Comparison of ENCODE assay signal across 18 mouse cellular contexts in the genomic region with DNA sequence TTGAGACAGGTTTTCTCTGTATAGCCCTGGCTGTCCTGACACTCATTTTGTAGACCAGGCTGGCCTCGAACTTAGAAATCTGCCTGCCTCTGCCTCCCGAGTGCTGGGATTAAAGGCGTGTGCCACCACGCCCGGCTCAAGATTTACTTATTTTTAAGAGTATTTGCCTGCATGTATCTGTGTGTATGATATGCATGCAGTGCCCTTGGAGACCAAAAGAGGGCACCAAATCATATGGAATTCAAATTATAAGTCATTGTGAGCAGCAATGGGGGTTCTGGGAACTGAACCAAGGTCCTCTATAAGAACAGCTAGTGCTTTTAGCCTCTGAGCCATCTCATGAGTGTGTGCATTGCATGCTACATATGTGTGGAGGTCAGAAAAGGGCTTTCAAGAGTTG. TPM values are rescaled to one million over a fixed set of nuclear protein-coding genes. Genes with fewer than 3 reads are reported as not detected.
DNase-seq lines count a peak whose midpoint lies in the region; ATAC-seq and TF ChIP-seq lines count a peak whose summit lies in the region.
"Had no signal": no experiment of that assay in that cellular context is flagged by ENCODE, and none has a peak within 500 bp of the region (broad histone marks: within the 10 kb centered on the region; RNA-seq: fewer than 3 reads in every experiment).

No protein-coding gene starts in this region.

- H3K4me3 ChIP-seq in intestine, postnatal 0 days (ENCODE audit: low read depth, low read length), result no peak overlapping the region
- no peak overlapping the region for H3K4me3 ChIP-seq in intestine, embryonic 16.5 days (ENCODE audit: low read length)
- H3K4me3 ChIP-seq in midbrain, postnatal 0 days (ENCODE audit: low read depth, low read length), result no peak overlapping the region
- no peak overlapping the region for H3K4me3 ChIP-seq in midbrain, embryonic 15.5 days
- H3K4me3 ChIP-seq: heart, embryonic 12.5 days; hindbrain, embryonic 10.5 days; limb, embryonic 13.5 days; midbrain, embryonic 13.5 days had no signal

- TF ChIP-seq CTCF in intestine, postnatal 0 days (IDR thresholded peaks at IDR 0.05; ENCODE audit: low read depth), result peak; percentile 28; the same call in 1 of the 2 replicates
- TF ChIP-seq CTCF in midbrain, postnatal 0 days (IDR thresholded peaks at IDR 0.05), result peak; percentile 31

- no peak for ATAC-seq in intestine, postnatal 0 days
- ATAC-seq in intestine, embryonic 16.5 days, result no peak
- no peak for ATAC-seq in midbrain, postnatal 0 days (ENCODE audit: low FRiP score)
- ATAC-seq in midbrain, embryonic 15.5 days (replicated peaks), result no peak
- ATAC-seq: forebrain, embryonic 14.5 days; midbrain, embryonic 13.5 days had no signal

- H3K27ac ChIP-seq in intestine, postnatal 0 days (ENCODE audit: low read depth, low read length), result no peak overlapping the region
- H3K27ac ChIP-seq in intestine, embryonic 16.5 days (ENCODE audit: low read length), result no peak overlapping the region
- H3K27ac ChIP-seq in midbrain, postnatal 0 days (ENCODE audit: low read depth, low read length), result no peak overlapping the region
- no peak overlapping the region for H3K27ac ChIP-seq in midbrain, embryonic 15.5 days
- H3K27ac ChIP-seq: hindbrain, embryonic 10.5 days; limb, embryonic 13.5 days; midbrain, embryonic 13.5 days had no signal

- no peak overlapping the region for H3K9ac ChIP-seq in intestine, postnatal 0 days (ENCODE audit: low read depth, low read length)
- H3K9ac ChIP-seq in intestine, embryonic 16.5 days (ENCODE audit: low read depth, low read length), result no peak overlapping the region
- no peak overlapping the region for H3K9ac ChIP-seq in midbrain, postnatal 0 days (replicated peaks; ENCODE audit: low read length, poor library complexity, severe bottlenecking)
- no peak overlapping the region for H3K9ac ChIP-seq in midbrain, embryonic 15.5 days
- H3K9ac ChIP-seq: heart, embryonic 12.5 days; limb, embryonic 13.5 days; midbrain, embryonic 13.5 days had no signal

- H3K27me3 ChIP-seq in intestine, postnatal 0 days (replicated peaks; ENCODE audit: control insufficient read depth, insufficient read depth, low read length), result no peaks in the 10 kb centered on the region
- H3K27me3 ChIP-seq in intestine, embryonic 16.5 days (replicated peaks; ENCODE audit: control insufficient read depth, insufficient read depth, low read length), result no peaks in the 10 kb centered on the region
- H3K27me3 ChIP-seq in midbrain, postnatal 0 days (ENCODE audit: insufficient read depth, low read length), result no peaks in the 10 kb centered on the region
- no peaks in the 10 kb centered on the region for H3K27me3 ChIP-seq in midbrain, embryonic 15.5 days (replicated peaks)
- H3K27me3 ChIP-seq: heart, embryonic 12.5 days; limb, embryonic 13.5 days; midbrain, embryonic 13.5 days had no signal

- no peak for DNase-seq in midbrain, postnatal 0 days (ENCODE audit: low spot score)
- peak; percentile 60 for DNase-seq in R1 (ENCODE audit: low read depth, low spot score)
- DNase-seq in adrenal gland, adult 18-20 months (ENCODE audit: low spot score in 2 of 2), result no peak
- DNase-seq in adrenal gland, adult 2 months, result no peak
- DNase-seq: adrenal gland, postnatal 14 days; cerebellum, adult 11-12 months; cerebellum, postnatal 36 days; kidney, postnatal 10 days; lung, adult 18-20 months; thymus, adult 18-20 months had no signal

- no peak overlapping the region for H3K4me2 ChIP-seq in intestine, postnatal 0 days (replicated peaks; ENCODE audit: low read depth)
- H3K4me2 ChIP-seq in intestine, embryonic 16.5 days (ENCODE audit: low read depth, low read length), result no peak overlapping the region
- H3K4me2 ChIP-seq in midbrain, postnatal 0 days (ENCODE audit: low read depth, low read length, poor library complexity, severe bottlenecking), result no peak overlapping the region
- H3K4me2 ChIP-seq in midbrain, embryonic 15.5 days, result no peak overlapping the region
- H3K4me2 ChIP-seq: heart, embryonic 12.5 days; limb, embryonic 13.5 days; midbrain, embryonic 13.5 days had no signal

- WGBS in intestine, postnatal 0 days, result 93% methylated on average over 5 of the region's 5 CpGs
- WGBS in intestine, embryonic 16.5 days, result 96% methylated on average over 5 of the region's 5 CpGs
- 96% methylated on average over 5 of the region's 5 CpGs for WGBS in midbrain, postnatal 0 days
- 98% methylated on average over 5 of the region's 5 CpGs for WGBS in midbrain, embryonic 15.5 days

- H3K4me1 ChIP-seq in intestine, postnatal 0 days (replicated peaks; ENCODE audit: control insufficient read depth, insufficient read depth, low read length), result no peaks in the 10 kb centered on the region
- no peaks in the 10 kb centered on the region for H3K4me1 ChIP-seq in intestine, embryonic 16.5 days (ENCODE audit: control insufficient read depth, insufficient read depth, low read length)
- H3K4me1 ChIP-seq in midbrain, postnatal 0 days (ENCODE audit: insufficient read depth, low read length), result no peaks in the 10 kb centered on the region
- no peaks in the 10 kb centered on the region for H3K4me1 ChIP-seq in midbrain, embryonic 15.5 days
- H3K4me1 ChIP-seq: heart, embryonic 12.5 days; hindbrain, embryonic 10.5 days; limb, embryonic 13.5 days; midbrain, embryonic 13.5 days had no signal

- peaks cover 21% of the 10 kb centered on the region; the same call in 1 of the 2 replicates for H3K36me3 ChIP-seq in intestine, postnatal 0 days (ENCODE audit: control insufficient read depth, insufficient read depth)
- H3K36me3 ChIP-seq in intestine, embryonic 16.5 days (ENCODE audit: control insufficient read depth, insufficient read depth, low read length), result peaks cover 7% of the 10 kb centered on the region; the same call in 1 of the 2 replicates
- H3K36me3 ChIP-seq in midbrain, postnatal 0 days (ENCODE audit: insufficient read depth, low read length), result peaks cover 24% of the 10 kb centered on the region
- peaks cover 24% of the 10 kb centered on the region for H3K36me3 ChIP-seq in midbrain, embryonic 15.5 days (replicated peaks)

- no peaks in the 10 kb centered on the region for H3K9me3 ChIP-seq in intestine, postnatal 0 days (ENCODE audit: control insufficient read depth)
- H3K9me3 ChIP-seq in intestine, embryonic 16.5 days (ENCODE audit: control insufficient read depth, low read length), result 0 out of 2 replicates have a peak, but pooled peaks cover 3% of the 10 kb centered on the region
- H3K9me3 ChIP-seq in midbrain, postnatal 0 days (ENCODE audit: low read length), result no peaks in the 10 kb centered on the region
- H3K9me3 ChIP-seq in midbrain, embryonic 15.5 days, result no peaks in the 10 kb centered on the region

RNA-seq across cellular contexts. Expression of gene Lims1, which starts 10.4 kb away (rescaled TPM):
- 79.8 and 85.6 TPM in 2 replicates for polyA plus RNA-seq in intestine, postnatal 0 days (2015; fragmentation: Nextera tagmentation; extraction: Ambion mirVana)
- polyA plus RNA-seq in intestine, embryonic 16.5 days (2015; fragmentation: Nextera tagmentation; extraction: Ambion mirVana), result 120 and 124 TPM in 2 replicates
- total RNA-seq in midbrain, postnatal 0 days (2014; rRNA removed), result 32.3 and 39.4 TPM in 2 replicates
- polyA plus RNA-seq in midbrain, postnatal 0 days (2015; fragmentation: Nextera tagmentation; extraction: Ambion mirVana), result 41.3 and 44.0 TPM in 2 replicates
- polyA plus RNA-seq in midbrain, embryonic 15.5 days (2015; fragmentation: Nextera tagmentation; extraction: Ambion mirVana), result 52.6 and 54.6 TPM in 2 replicates
- total RNA-seq in adrenal gland, adult 18-20 months (2021), result 10 to 100 TPM; 35.4 to 46.2 TPM
- total RNA-seq in adrenal gland, adult 2 months (2021), result 10 to 100 TPM; 41.4 to 50.6 TPM
- polyA plus RNA-seq in adrenal gland, adult 2 months (2012; rRNA removed), result 2.6 and 2.7 TPM in 2 replicates

RNA-seq across cellular contexts. Expression of gene Gcc2, which starts 57.6 kb away (rescaled TPM):
- 91.7 and 96.3 TPM in 2 replicates for polyA plus RNA-seq in intestine, postnatal 0 days (2015; fragmentation: Nextera tagmentation; extraction: Ambion mirVana)
- 59.6 and 65.4 TPM in 2 replicates for polyA plus RNA-seq in intestine, embryonic 16.5 days (2015; fragmentation: Nextera tagmentation; extraction: Ambion mirVana)
- 41.1 and 41.3 TPM in 2 replicates for total RNA-seq in midbrain, postnatal 0 days (2014; rRNA removed)
- polyA plus RNA-seq in midbrain, postnatal 0 days (2015; fragmentation: Nextera tagmentation; extraction: Ambion mirVana), result 89.9 and 121 TPM in 2 replicates
- 86.3 and 95.9 TPM in 2 replicates for polyA plus RNA-seq in midbrain, embryonic 15.5 days (2015; fragmentation: Nextera tagmentation; extraction: Ambion mirVana)
- total RNA-seq in adrenal gland, adult 18-20 months (2021), result 10 to 100 TPM; 26.5 to 29.2 TPM
- total RNA-seq in adrenal gland, adult 2 months (2021), result 10 to 100 TPM; 32.8 to 46.7 TPM
- polyA plus RNA-seq in adrenal gland, adult 2 months (2012; rRNA removed), result 1.2 and 2.2 TPM in 2 replicates

Comparison
In these comparisons a context has a peak if more than half of its experiments do, and no peak if none do; other contexts are left out.
1. RNA of gene Lims1, which starts 10.4 kb away (polyA plus RNA-seq): 120 to 124 TPM in intestine, embryonic 16.5 days, 79.8 to 85.6 TPM in intestine, postnatal 0 days, 52.6 to 54.6 TPM in midbrain, embryonic 15.5 days and 41.3 to 44.0 TPM in midbrain, postnatal 0 days; 2.6 to 2.7 TPM in adrenal gland, adult 2 months; every median in the first group is over 10 times any median in the second.
2. RNA of gene Gcc2, which starts 57.6 kb away (polyA plus RNA-seq): 89.9 to 121 TPM in midbrain, postnatal 0 days, 86.3 to 95.9 TPM in midbrain, embryonic 15.5 days, 91.7 to 96.3 TPM in intestine, postnatal 0 days and 59.6 to 65.4 TPM in intestine, embryonic 16.5 days; 1.2 to 2.2 TPM in adrenal gland, adult 2 months; every median in the first group is over 10 times any median in the second.